ENCODE assay signal across 28 mouse cellular contexts in the genomic region with DNA sequence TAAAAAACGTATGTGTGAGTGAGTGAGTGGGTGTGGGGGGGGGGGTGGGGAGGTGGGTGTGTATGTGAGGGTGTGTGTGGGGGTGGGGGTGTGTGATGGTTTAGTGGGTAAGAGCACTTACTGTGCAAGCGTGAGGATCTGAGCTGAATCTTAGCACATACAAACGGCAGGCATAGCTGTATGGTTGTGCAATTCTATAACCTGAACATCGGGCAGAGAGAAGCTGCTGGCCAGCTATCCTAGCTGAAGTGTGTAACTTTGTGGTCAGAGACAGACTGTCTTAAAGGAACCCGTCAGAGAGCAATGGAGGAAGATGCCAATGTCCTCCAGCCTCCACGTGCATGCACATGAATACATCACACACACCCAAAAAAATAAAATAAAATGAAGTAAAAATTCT. TPM values are rescaled to one million over a fixed set of nuclear protein-coding genes. Genes with fewer than 3 reads are reported as not detected.
"Had no signal": no experiment of that assay in that cellular context is flagged by ENCODE, and none has a peak within 500 bp of the region (broad histone marks: within the 10 kb centered on the region; RNA-seq: fewer than 3 reads in every experiment).

No protein-coding gene starts in this region.

- H3K9me3 ChIP-seq: embryonic facial prominence, embryonic 10.5 days; embryonic facial prominence, embryonic 12.5 days; embryonic facial prominence, embryonic 13.5 days; embryonic facial prominence, embryonic 15.5 days; forebrain, embryonic 12.5 days; forebrain, embryonic 13.5 days had no signal

- ATAC-seq: forebrain, embryonic 13.5 days; forebrain, embryonic 14.5 days; forebrain, embryonic 16.5 days; forebrain, postnatal 0 days had no signal

- H3K9ac ChIP-seq: embryonic facial prominence, embryonic 12.5 days; embryonic facial prominence, embryonic 13.5 days; embryonic facial prominence, embryonic 15.5 days; forebrain, embryonic 12.5 days; forebrain, embryonic 13.5 days; forebrain, postnatal 0 days had no signal

- H3K4me1 ChIP-seq: embryonic facial prominence, embryonic 10.5 days; embryonic facial prominence, embryonic 12.5 days; embryonic facial prominence, embryonic 13.5 days; embryonic facial prominence, embryonic 15.5 days; forebrain, embryonic 10.5 days; forebrain, embryonic 12.5 days; forebrain, embryonic 13.5 days had no signal

- H3K4me3 ChIP-seq: embryonic facial prominence, embryonic 10.5 days; embryonic facial prominence, embryonic 12.5 days; embryonic facial prominence, embryonic 13.5 days; embryonic facial prominence, embryonic 15.5 days; erythroblast, embryonic 14.5 days; forebrain, embryonic 10.5 days; forebrain, embryonic 12.5 days; forebrain, embryonic 13.5 days; gastrocnemius, adult 2 months; heart, adult 2 months had no signal

- H3K27ac ChIP-seq: embryonic facial prominence, embryonic 10.5 days; embryonic facial prominence, embryonic 12.5 days; embryonic facial prominence, embryonic 13.5 days; embryonic facial prominence, embryonic 15.5 days; forebrain, embryonic 10.5 days; forebrain, embryonic 12.5 days; forebrain, embryonic 13.5 days; gastrocnemius, adult 2 months; heart, adult 2 months had no signal

- H3K4me2 ChIP-seq: embryonic facial prominence, embryonic 12.5 days; embryonic facial prominence, embryonic 13.5 days; embryonic facial prominence, embryonic 15.5 days; forebrain, embryonic 12.5 days; forebrain, embryonic 13.5 days had no signal

- H3K27me3 ChIP-seq: embryonic facial prominence, embryonic 12.5 days; embryonic facial prominence, embryonic 13.5 days; embryonic facial prominence, embryonic 15.5 days; forebrain, embryonic 12.5 days; forebrain, embryonic 13.5 days had no signal

- DNase-seq: cerebellum, adult 8-10 months; cerebellum, adult 9-10 months; cerebellum, adult 9-11 months; cerebellum, postnatal 10 days; cerebellum, postnatal 14 days; cerebellum, postnatal 25 days; cerebellum, postnatal 36 days; embryo, embryonic 11 days; forebrain, postnatal 0 days; gastrocnemius, adult 2 months; gastrocnemius, postnatal 10 days; gastrocnemius, postnatal 14 days; gastrocnemius, postnatal 25 days; gastrocnemius, postnatal 36 days; heart, adult 11 months; heart, adult 18-20 months; heart, adult 2 months had no signal

RNA-seq across cellular contexts. Expression of a gene that starts 17.6 kb away (rescaled TPM):
- polyA plus RNA-seq: erythroblast, embryonic 14.5 days had no signal

RNA-seq across cellular contexts. Expression of a gene that starts 35.3 kb away (rescaled TPM):
- total RNA-seq: gastrocnemius, adult 18-20 months had no signal

RNA-seq across cellular contexts. Expression of a gene that starts 58.8 kb away (rescaled TPM):
- polyA plus RNA-seq: erythroblast, embryonic 14.5 days had no signal
